Mouse (Mus musculus): ENCODE data around the gene Tmem258.

The Tmem258 gene

GRCm38 (mm10) chr19:10184096-10184495 lies 19.7 kb upstream of the Tmem258 start:
- DNase-seq (ENCODE audit: extremely low read depth, low read depth): no peak

GRCm38 (mm10) chr19:10185876-10186275 lies 17.9 kb upstream of the Tmem258 start:
- no peak for DNase-seq (ENCODE audit: extremely low read depth, low read depth)

GRCm38 (mm10) chr19:10186569-10186968 lies 17.2 kb upstream of the Tmem258 start:
- DNase-seq (ENCODE audit: extremely low read depth, low read depth): no peak

- DNase-seq (ENCODE audit: extremely low read depth, low read depth): no peak
These were observed 15.5 kb upstream of the Tmem258 start for GRCm38 (mm10) chr19:10188281-10188811.

- DNase-seq (ENCODE audit: extremely low read depth, low read depth): no peak
These were observed 14.8 kb upstream of the Tmem258 start for GRCm38 (mm10) chr19:10189022-10189421.

- DNase-seq (ENCODE audit: extremely low read depth, low read depth): no peak
These were observed 13.9 kb upstream of the Tmem258 start for GRCm38 (mm10) chr19:10189940-10190339.

- peak; percentile 33 for DNase-seq (ENCODE audit: extremely low read depth, low read depth)
These were observed 13.0 kb upstream of the Tmem258 start for GRCm38 (mm10) chr19:10190796-10191195.

- DNase-seq (ENCODE audit: extremely low read depth, low read depth): peak; percentile 38
These were observed 12.5 kb upstream of the Tmem258 start for GRCm38 (mm10) chr19:10191326-10191725.

- no peak for DNase-seq (ENCODE audit: extremely low read depth, low read depth)
These were observed 9.5 kb upstream of the Tmem258 start for GRCm38 (mm10) chr19:10194337-10194736.

GRCm38 (mm10) chr19:10195252-10195651 lies 8.6 kb upstream of the Tmem258 start:
- no peak for DNase-seq (ENCODE audit: extremely low read depth, low read depth)

- DNase-seq (ENCODE audit: extremely low read depth, low read depth): no peak
These were observed 6.7 kb upstream of the Tmem258 start for GRCm38 (mm10) chr19:10197130-10197529.

- no peak for DNase-seq (ENCODE audit: extremely low read depth, low read depth)
These were observed 5.5 kb upstream of the Tmem258 start for GRCm38 (mm10) chr19:10198286-10198685.

- peak; percentile 54 for DNase-seq (ENCODE audit: extremely low read depth, low read depth)
These were observed 5.1 kb upstream of the Tmem258 start for GRCm38 (mm10) chr19:10198723-10199122.

GRCm38 (mm10) chr19:10203146-10203847 lies 517 bp upstream of the Tmem258 start:
- peak; percentile 70 for DNase-seq (ENCODE audit: extremely low read depth, low read depth)

- peak; percentile 54 for DNase-seq (ENCODE audit: extremely low read depth, low read depth)
These were observed 795 bp downstream of the Tmem258 start for GRCm38 (mm10) chr19:10204616-10205001.

- DNase-seq (ENCODE audit: extremely low read depth, low read depth): no peak
These were observed 1.2 kb downstream of the Tmem258 start for GRCm38 (mm10) chr19:10205051-10205450.

- DNase-seq (ENCODE audit: extremely low read depth, low read depth): no peak
These were observed 5.0 kb downstream of the Tmem258 start for GRCm38 (mm10) chr19:10208851-10209250.

- no peak for DNase-seq (ENCODE audit: extremely low read depth, low read depth)
These were observed 7.1 kb downstream of the Tmem258 start for GRCm38 (mm10) chr19:10210885-10211284.

GRCm38 (mm10) chr19:10213796-10214471 lies 10.1 kb downstream of the Tmem258 start:
- no peak for DNase-seq (ENCODE audit: extremely low read depth, low read depth)

GRCm38 (mm10) chr19:10216101-10216500 lies 12.3 kb downstream of the Tmem258 start:
- no peak for DNase-seq (ENCODE audit: extremely low read depth, low read depth)

GRCm38 (mm10) chr19:10219108-10219507 lies 15.3 kb downstream of the Tmem258 start:
- peak; percentile 37 for DNase-seq (ENCODE audit: extremely low read depth, low read depth)

- DNase-seq (ENCODE audit: extremely low read depth, low read depth): no peak
These were observed 15.8 kb downstream of the Tmem258 start for GRCm38 (mm10) chr19:10219593-10219992.

- DNase-seq (ENCODE audit: extremely low read depth, low read depth): no peak
These were observed 17.8 kb downstream of the Tmem258 start for GRCm38 (mm10) chr19:10221585-10221984.
